Mouse (Mus musculus) heart, postnatal 10 days (tissue): ENCODE data around the gene Cald1. TPM values are rescaled to one million over a fixed set of nuclear protein-coding genes. Genes with fewer than 3 reads are reported as not detected.

ENCODE experiments used
- DNase-seq, 2 experiments: peaks; one replicate each; pipeline ENCODE4 v3.0.0; 2021
- intact Hi-C: fragments of 180-260 bp; cut with DNase I; formaldehyde crosslinking; loops from one replicate; pipeline ENCODE4 v1.15.1; 2025
- total RNA-seq, 2 experiments: library from RNA; stranded (reverse); gene quantifications; 2 replicates each; pipeline ENCODE4 v1.2.3; 2021

Cald1 gene
- total RNA-seq, 2 experiments from 2014 or later, result 88.0 to 92.1 TPM

GRCm38 (mm10) chr6:34609892-34610829 is 11.9 kb downstream of the Cald1 start:
- intact Hi-C loops, result loop anchor here (2.0 kb wide), 1 partner anchor 75 kb away; no protein-coding TSS in a partner anchor

GRCm38 (mm10) chr6:34613122-34613521 is 14.8 kb downstream of the Cald1 start:
- DNase-seq, result no peak
- intact Hi-C loops, result loop anchor here (2.0 kb wide), 1 partner anchor 98 kb away; no protein-coding TSS in a partner anchor

More at GRCm38 (mm10) chr6:34609892-34610829, 11.9 kb downstream of the Cald1 start:
- DNase-seq, result peak; percentile 85 to 89

GRCm38 (mm10) chr6:34615419-34615818 is 17.1 kb downstream of the Cald1 start:
- intact Hi-C loops, result no loop called here
- no peak for DNase-seq

- intact Hi-C loops, result no loop called here
Observed at GRCm38 (mm10) chr6:34619494-34619893, 21.2 kb downstream of the Cald1 start.

GRCm38 (mm10) chr6:34620242-34620641 is 21.9 kb downstream of the Cald1 start:
- intact Hi-C loops, result no loop called here
- no peak for DNase-seq

More at GRCm38 (mm10) chr6:34619494-34619893, 21.2 kb downstream of the Cald1 start:
- no peak for DNase-seq

- intact Hi-C loops, result no loop called here
- no peak for DNase-seq
Observed at GRCm38 (mm10) chr6:34622865-34623264, 24.6 kb downstream of the Cald1 start.

GRCm38 (mm10) chr6:34623290-34623689 is 25.0 kb downstream of the Cald1 start:
- DNase-seq, result no peak
- intact Hi-C loops, result no loop called here

- DNase-seq, result no peak
- intact Hi-C loops, result no loop called here
Observed at GRCm38 (mm10) chr6:34624536-34624935, 26.2 kb downstream of the Cald1 start.

GRCm38 (mm10) chr6:34626586-34627245 is 28.4 kb downstream of the Cald1 start:
- no peak for DNase-seq

GRCm38 (mm10) chr6:34628131-34628530 is 29.8 kb downstream of the Cald1 start:
- DNase-seq, result no peak

More at GRCm38 (mm10) chr6:34626586-34627245, 28.4 kb downstream of the Cald1 start:
- intact Hi-C loops, result no loop called here

GRCm38 (mm10) chr6:34633776-34634175 is 35.5 kb downstream of the Cald1 start:
- no peak for DNase-seq
- intact Hi-C loops, result no loop called here

More at GRCm38 (mm10) chr6:34628131-34628530, 29.8 kb downstream of the Cald1 start:
- intact Hi-C loops, result no loop called here

GRCm38 (mm10) chr6:34637588-34638438 is 39.5 kb downstream of the Cald1 start:
- peak in 1 of 2 experiments; percentile 32 for DNase-seq
- intact Hi-C loops, result loop anchor here (2.0 to 5.0 kb wide), 2 partner anchors 39 to 114 kb away; partner anchors contain the start of gene Cald1

GRCm38 (mm10) chr6:34638667-34639066 is 40.4 kb downstream of the Cald1 start:
- intact Hi-C loops, result loop anchor here (2.0 to 5.0 kb wide), 2 partner anchors 40 to 114 kb away; partner anchors contain the start of gene Cald1

GRCm38 (mm10) chr6:34640226-34640625 is 41.9 kb downstream of the Cald1 start:
- intact Hi-C loops, result no loop called here
- no peak for DNase-seq

More at GRCm38 (mm10) chr6:34638667-34639066, 40.4 kb downstream of the Cald1 start:
- DNase-seq, result peak; percentile 48 to 56

GRCm38 (mm10) chr6:34641081-34641480 is 42.8 kb downstream of the Cald1 start:
- intact Hi-C loops, result no loop called here
- DNase-seq, result no peak

- peak in 1 of 2 experiments; percentile 15 for DNase-seq
- intact Hi-C loops, result no loop called here
Observed at GRCm38 (mm10) chr6:34642075-34642547, 43.8 kb downstream of the Cald1 start.

GRCm38 (mm10) chr6:34648017-34648787 is 49.9 kb downstream of the Cald1 start:
- DNase-seq, result no peak
- intact Hi-C loops, result no loop called here

GRCm38 (mm10) chr6:34651298-34651697 is 53.0 kb downstream of the Cald1 start:
- no peak for DNase-seq
- intact Hi-C loops, result no loop called here

- intact Hi-C loops, result no loop called here
- DNase-seq, result no peak
Observed at GRCm38 (mm10) chr6:34655719-34656118, 57.4 kb downstream of the Cald1 start.
